ENCODE assay signal across 9 mouse cellular contexts in the genomic region with DNA sequence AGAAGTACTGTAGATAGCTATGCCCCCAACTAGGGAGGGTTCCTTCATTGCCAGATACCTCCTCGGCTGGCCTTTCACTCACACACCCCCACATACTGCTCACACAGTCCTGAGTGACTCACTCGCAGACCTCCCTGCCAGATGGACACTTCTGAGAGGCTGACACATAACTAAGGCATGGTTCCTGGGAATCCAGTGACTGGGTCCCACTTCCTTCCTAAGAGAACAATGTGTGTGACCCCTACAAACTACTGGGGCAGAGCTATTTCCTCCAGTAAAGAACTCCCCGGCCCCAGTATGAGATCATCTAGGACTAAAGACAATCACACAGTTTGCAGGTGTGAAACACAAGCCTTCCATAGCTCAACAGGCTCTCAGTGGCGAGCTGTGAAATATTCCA.
DNase-seq lines count a peak whose midpoint lies in the region; ATAC-seq lines count a peak whose summit lies in the region.
"Had no signal": no experiment of that assay in that cellular context is flagged by ENCODE, and none has a peak within 500 bp of the region (broad histone marks: within the 10 kb centered on the region; RNA-seq: fewer than 3 reads in every experiment).

No protein-coding gene starts in this region.

- H3K27ac ChIP-seq in limb, embryonic 13.5 days, result no peak overlapping the region
- no peak overlapping the region for H3K27ac ChIP-seq in limb, embryonic 10.5 days
- H3K27ac ChIP-seq in heart, embryonic 10.5 days, result peak overlapping the region; percentile 83
- no peak overlapping the region for H3K27ac ChIP-seq in stomach, embryonic 14.5 days (ENCODE audit: low read length)
- H3K27ac ChIP-seq: neural tube, embryonic 12.5 days had no signal

- no peak overlapping the region for H3K4me2 ChIP-seq in limb, embryonic 13.5 days (replicated peaks)
- H3K4me2 ChIP-seq in stomach, embryonic 14.5 days (replicated peaks; ENCODE audit: low read depth, low read length), result no peak overlapping the region
- H3K4me2 ChIP-seq: neural tube, embryonic 12.5 days had no signal

- intact Hi-C loops in left cerebral cortex, postnatal 10 days (cut with DNase I), result no loop called here

- no peaks in the 10 kb centered on the region for H3K36me3 ChIP-seq in limb, embryonic 13.5 days
- H3K36me3 ChIP-seq in limb, embryonic 10.5 days, result no peaks in the 10 kb centered on the region
- H3K36me3 ChIP-seq in heart, embryonic 10.5 days, result no peaks in the 10 kb centered on the region
- H3K36me3 ChIP-seq in stomach, embryonic 14.5 days (ENCODE audit: control insufficient read depth, insufficient read depth, low read length), result no peaks in the 10 kb centered on the region
- H3K36me3 ChIP-seq: neural tube, embryonic 12.5 days had no signal

- no peaks in the 10 kb centered on the region for H3K9me3 ChIP-seq in limb, embryonic 13.5 days
- H3K9me3 ChIP-seq in limb, embryonic 10.5 days (replicated peaks), result no peaks in the 10 kb centered on the region
- H3K9me3 ChIP-seq in heart, embryonic 10.5 days, result no peaks in the 10 kb centered on the region
- H3K9me3 ChIP-seq in stomach, embryonic 14.5 days (ENCODE audit: control insufficient read depth, low read depth, low read length), result no peaks in the 10 kb centered on the region
- H3K9me3 ChIP-seq: neural tube, embryonic 12.5 days had no signal

- no peaks in the 10 kb centered on the region for H3K27me3 ChIP-seq in limb, embryonic 13.5 days
- no peaks in the 10 kb centered on the region for H3K27me3 ChIP-seq in limb, embryonic 10.5 days (ENCODE audit: low read depth, poor library complexity, severe bottlenecking)
- no peaks in the 10 kb centered on the region for H3K27me3 ChIP-seq in heart, embryonic 10.5 days (ENCODE audit: insufficient read depth, poor library complexity, severe bottlenecking)
- H3K27me3 ChIP-seq in stomach, embryonic 14.5 days (ENCODE audit: control insufficient read depth, insufficient read depth, low read length), result no peaks in the 10 kb centered on the region
- H3K27me3 ChIP-seq: neural tube, embryonic 12.5 days had no signal

- no peak for DNase-seq in limb, embryonic 10.5 days (ENCODE audit: low spot score)
- DNase-seq in heart, embryonic 10.5 days (ENCODE audit: low spot score), result no peak
- DNase-seq in kidney, postnatal 25 days, result peak; percentile 31 to 68
- no peak for DNase-seq in left cerebral cortex, postnatal 10 days (ENCODE audit: extremely low spot score in 1 of 2, low spot score in 2 of 2)
- DNase-seq in c-Kit-positive CD71-positive TER-119-positive erythroid progenitor cells, embryonic 14.5 days (ENCODE audit: low spot score), result no peak

- no peak overlapping the region for H3K4me3 ChIP-seq in limb, embryonic 13.5 days
- H3K4me3 ChIP-seq in limb, embryonic 10.5 days, result no peak overlapping the region
- H3K4me3 ChIP-seq in heart, embryonic 10.5 days, result no peak overlapping the region
- no peak overlapping the region for H3K4me3 ChIP-seq in stomach, embryonic 14.5 days (ENCODE audit: low read depth, low read length)
- H3K4me3 ChIP-seq: neural tube, embryonic 12.5 days had no signal

- H3K9ac ChIP-seq in limb, embryonic 13.5 days, result no peak overlapping the region
- H3K9ac ChIP-seq in stomach, embryonic 14.5 days (replicated peaks; ENCODE audit: low read depth, low read length), result no peak overlapping the region
- H3K9ac ChIP-seq: neural tube, embryonic 12.5 days had no signal

- 0 out of 2 replicates have a peak, but pooled peaks have one; percentile 32 for ATAC-seq in limb, embryonic 13.5 days (ENCODE audit: low FRiP score, low read depth)
- peak; percentile 76 for ATAC-seq in stomach, embryonic 14.5 days (ENCODE audit: insufficient number of reproducible peaks, insufficient read depth, low FRiP score, low read depth)
- no peak for ATAC-seq in granulocyte monocyte progenitor cell, adult 5-6 weeks (replicated peaks; ENCODE audit: poor library complexity, severe bottlenecking)

- WGBS in limb, embryonic 13.5 days, result 38% methylated on average over 4 of the region's 4 CpGs
- WGBS in limb, embryonic 10.5 days, result 52% methylated on average over 4 of the region's 4 CpGs
- WGBS in heart, embryonic 10.5 days, result 20% methylated on average over 4 of the region's 4 CpGs
- WGBS in stomach, embryonic 14.5 days, result 39% methylated on average over 4 of the region's 4 CpGs

- no peaks in the 10 kb centered on the region; the same call in none of the 2 replicates for H3K4me1 ChIP-seq in limb, embryonic 13.5 days
- H3K4me1 ChIP-seq in limb, embryonic 10.5 days, result peaks cover 23% of the 10 kb centered on the region; the same call in 1 of the 2 replicates
- H3K4me1 ChIP-seq in heart, embryonic 10.5 days, result peaks cover 87% of the 10 kb centered on the region
- peaks cover 13% of the 10 kb centered on the region; the same call in 1 of the 2 replicates for H3K4me1 ChIP-seq in stomach, embryonic 14.5 days (ENCODE audit: control insufficient read depth, insufficient read depth, low read length)

Comparison
In these comparisons a context has a peak if more than half of its experiments do, and no peak if none do; other contexts are left out.
1. DNase-seq: peak in kidney, postnatal 25 days (2 of 2); none in limb, embryonic 10.5 days (single experiment), heart, embryonic 10.5 days (single experiment), left cerebral cortex, postnatal 10 days (0 of 2) and c-Kit-positive CD71-positive TER-119-positive erythroid progenitor cells, embryonic 14.5 days (single experiment).